Mouse (Mus musculus) stomach, adult 2 months (tissue): ENCODE data around the gene Vmn1r72. TPM values are rescaled to one million over a fixed set of nuclear protein-coding genes. Genes with fewer than 3 reads are reported as not detected.

ENCODE experiments used
- polyA plus RNA-seq: library from polyadenylated mRNA; depleted of rRNA; stranded (reverse); fragments of >200 nt; gene quantifications from 2 replicates; pipeline ENCODE4 v1.2.3, GENCODE M21; 2012; rRNA removed

The Vmn1r72 gene
- polyA plus RNA-seq = not detected in 2 replicates

DNA sequence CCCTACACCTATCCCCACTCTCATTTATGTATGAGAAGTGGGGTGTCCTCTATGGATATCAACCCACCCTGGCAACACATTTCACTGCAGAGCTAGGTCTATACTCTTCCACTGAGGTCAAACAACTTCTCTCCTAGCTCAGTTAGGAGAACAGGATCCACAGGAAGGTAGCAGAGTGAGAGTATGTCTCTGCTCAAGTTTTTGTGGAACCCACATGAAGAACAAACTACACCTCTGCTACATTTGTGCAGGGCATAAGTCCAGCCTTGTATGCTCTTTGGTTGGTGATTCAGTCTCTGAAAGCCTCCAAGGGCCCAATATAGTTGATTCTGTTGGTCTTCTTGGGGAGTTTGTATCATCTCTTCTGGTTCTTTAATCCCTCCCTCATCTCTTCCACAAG lies at the start of gene Vmn1r72:
Gene Vmn1r72, minus strand, starts transcription at position 101 of the 400 bp plus-strand sequence.

Other genes starting within 250 kb of the Vmn1r72 start
- not detected in 2 replicates for gene Zscan4-ps2, start 165.8 kb downstream of the Vmn1r72 start, polyA plus RNA-seq
- not detected in 2 replicates for gene Zscan4-ps3, start 70.8 kb downstream of the Vmn1r72 start, polyA plus RNA-seq
- not detected in 2 replicates for gene Vmn1r73, start 50.1 kb upstream of the Vmn1r72 start, polyA plus RNA-seq
- gene Vmn1r74, start 153.8 kb upstream of the Vmn1r72 start, polyA plus RNA-seq = not detected in 2 replicates
- gene Vmn1r75, start 194.5 kb upstream of the Vmn1r72 start, polyA plus RNA-seq = not detected in 2 replicates